Comparison of ENCODE assay signal across 8 mouse cellular contexts in the genomic region with DNA sequence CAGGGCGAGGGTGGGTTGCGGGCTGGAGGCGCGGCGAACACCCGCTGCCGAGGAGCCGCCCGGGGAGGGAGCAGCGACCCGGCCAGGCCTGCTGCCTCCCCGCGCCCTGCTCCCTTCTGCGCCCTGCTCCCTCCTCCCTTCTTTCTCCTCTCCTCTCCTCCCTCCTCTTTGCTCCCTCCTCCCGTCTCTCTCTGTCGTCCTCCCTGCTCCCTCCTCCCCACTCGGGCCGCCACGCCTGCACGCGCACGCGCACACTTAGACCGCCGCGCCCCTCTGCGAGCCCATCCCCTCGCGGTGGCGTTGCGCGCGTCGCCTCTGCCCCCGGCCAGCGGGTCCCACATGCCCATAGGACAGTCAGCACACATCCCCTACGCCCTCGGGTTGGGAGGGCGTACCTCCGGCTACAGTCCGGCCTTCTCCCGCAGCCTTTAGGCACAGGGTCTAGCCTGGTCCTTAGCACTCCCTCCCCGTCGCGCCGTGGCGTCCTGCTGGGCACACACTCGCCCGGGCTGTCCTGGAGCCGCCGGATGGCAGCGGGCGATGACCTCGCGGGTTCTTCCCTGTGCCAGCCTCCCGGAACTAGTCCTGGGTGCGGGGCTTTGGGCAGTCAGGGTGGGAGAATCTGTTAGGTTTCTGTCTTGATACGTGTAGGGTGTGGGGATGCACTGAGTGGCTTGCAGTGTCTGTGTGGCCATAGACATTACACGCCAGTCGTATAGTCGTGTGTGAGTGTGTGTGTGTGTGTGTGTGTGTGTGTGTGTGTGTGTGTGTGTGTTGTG. TPM values are rescaled to one million over a fixed set of nuclear protein-coding genes. Genes with fewer than 3 reads are reported as not detected.
A peak's percentile ranks its signal among the peaks of the same experiment; 100 is the strongest.
DNase-seq lines count a peak whose midpoint lies in the region; ATAC-seq lines count a peak whose summit lies in the region.

2510009E07Rik (minus strand) TSS at position 203 of the 779 bp plus-strand sequence.

- DNase-seq in adrenal gland, postnatal 4 days (ENCODE audit: low spot score in 2 of 2), result peak; percentile 67 to 81
- peak; percentile 92 for DNase-seq in heart, adult 8-10 months (ENCODE audit: low spot score)
- peak; percentile 88 for DNase-seq in kidney, adult 9 months
- peak; percentile 50 to 63 for DNase-seq in spleen, adult 18-20 months

- peak; percentile 86 for ATAC-seq in embryonic facial prominence, embryonic 13.5 days (ENCODE audit: insufficient number of reproducible peaks, insufficient read depth, low FRiP score, low TSS enrichment, low read depth)
- ATAC-seq in limb, embryonic 12.5 days (ENCODE audit: insufficient number of reproducible peaks, insufficient read depth, low FRiP score, low TSS enrichment, low read depth), result peak; percentile 86
- ATAC-seq in midbrain, embryonic 13.5 days, result peak; percentile 91
- no peak for ATAC-seq in monocyte, adult 5-6 weeks (replicated peaks; ENCODE audit: insufficient number of reproducible peaks, low FRiP score, low TSS enrichment, poor library complexity, severe bottlenecking)

- no peaks in the 10 kb centered on the region for H3K36me3 ChIP-seq in embryonic facial prominence, embryonic 13.5 days
- H3K36me3 ChIP-seq in limb, embryonic 12.5 days, result no peaks in the 10 kb centered on the region
- peaks cover under 1% of the 10 kb centered on the region; the same call in 1 of the 2 replicates for H3K36me3 ChIP-seq in midbrain, embryonic 13.5 days

- peaks cover 23% of the 10 kb centered on the region for H3K4me1 ChIP-seq in embryonic facial prominence, embryonic 13.5 days
- H3K4me1 ChIP-seq in limb, embryonic 12.5 days (replicated peaks), result peaks cover 14% of the 10 kb centered on the region; the same call in 1 of the 2 replicates
- peaks cover 43% of the 10 kb centered on the region for H3K4me1 ChIP-seq in midbrain, embryonic 13.5 days (replicated peaks)

- peak within 1 kb of the TSS; percentile 91 for H3K9ac ChIP-seq in embryonic facial prominence, embryonic 13.5 days
- H3K9ac ChIP-seq in limb, embryonic 12.5 days (replicated peaks), result peak within 1 kb of the TSS; percentile 95
- H3K9ac ChIP-seq in midbrain, embryonic 13.5 days (replicated peaks), result peak within 1 kb of the TSS; percentile 93

- H3K4me3 ChIP-seq in embryonic facial prominence, embryonic 13.5 days, result peak within 1 kb of the TSS; percentile 85
- peak within 1 kb of the TSS; percentile 87 for H3K4me3 ChIP-seq in limb, embryonic 12.5 days (replicated peaks)
- peak within 1 kb of the TSS; percentile 65 for H3K4me3 ChIP-seq in midbrain, embryonic 13.5 days (replicated peaks)

- no peaks in the 10 kb centered on the region for H3K9me3 ChIP-seq in embryonic facial prominence, embryonic 13.5 days
- H3K9me3 ChIP-seq in limb, embryonic 12.5 days, result no peaks in the 10 kb centered on the region; the same call in 1 of the 2 replicates
- no peaks in the 10 kb centered on the region for H3K9me3 ChIP-seq in midbrain, embryonic 13.5 days

- H3K27me3 ChIP-seq in embryonic facial prominence, embryonic 13.5 days, result no peaks in the 10 kb centered on the region
- peaks cover 5% of the 10 kb centered on the region; the same call in 1 of the 2 replicates for H3K27me3 ChIP-seq in limb, embryonic 12.5 days
- no peaks in the 10 kb centered on the region for H3K27me3 ChIP-seq in midbrain, embryonic 13.5 days

- H3K27ac ChIP-seq in embryonic facial prominence, embryonic 13.5 days, result peak within 1 kb of the TSS; percentile 87
- H3K27ac ChIP-seq in limb, embryonic 12.5 days, result peak within 1 kb of the TSS; percentile 80
- peak within 1 kb of the TSS; percentile 98 for H3K27ac ChIP-seq in midbrain, embryonic 13.5 days

- under 1% methylated on average over 59 of the region's 61 CpGs for WGBS in embryonic facial prominence, embryonic 13.5 days
- under 1% methylated on average over 46 of the region's 61 CpGs for WGBS in limb, embryonic 12.5 days
- under 1% methylated on average over 59 of the region's 61 CpGs for WGBS in midbrain, embryonic 13.5 days

- H3K4me2 ChIP-seq in embryonic facial prominence, embryonic 13.5 days, result peak within 1 kb of the TSS; percentile 96
- H3K4me2 ChIP-seq in limb, embryonic 12.5 days, result peak within 1 kb of the TSS; percentile 95
- peak within 1 kb of the TSS; percentile 83 for H3K4me2 ChIP-seq in midbrain, embryonic 13.5 days (replicated peaks)

RNA-seq across cellular contexts. Expression of gene 2510009E07Rik, which starts in this region (rescaled TPM):
- total RNA-seq in adrenal gland, postnatal 4 days (2021), result 10 to 100 TPM; 30.1 to 32.8 TPM
- polyA plus RNA-seq in embryonic facial prominence, embryonic 13.5 days (2015; fragmentation: Nextera tagmentation; extraction: Ambion mirVana), result 21.3 and 23.5 TPM in 2 replicates
- total RNA-seq in heart, adult 8-10 months (2022), result 10 to 100 TPM; 19.6 to 28.6 (median 24.4) TPM
- 16.6 and 17.6 TPM in 2 replicates for polyA plus RNA-seq in limb, embryonic 12.5 days (2016; fragmentation: Nextera tagmentation; extraction: Ambion mirVana)
- 76.4 and 91.1 TPM in 2 replicates for polyA plus RNA-seq in midbrain, embryonic 13.5 days (2015; fragmentation: Nextera tagmentation; extraction: Ambion mirVana)
- 0.64 to 1.6 TPM (median 0.95 TPM) in 3 replicates for total RNA-seq in monocyte, adult 5-6 weeks (2017)
